Mouse (Mus musculus): Measurements from ENCODE around the gene Gprin1.

The Gprin1 gene

GRCm38 (mm10) chr13:54726131-54726530 is 23.5 kb downstream of the Gprin1 start:
- no peak for DNase-seq (ENCODE audit: low read depth, low spot score)

- no peak for DNase-seq (ENCODE audit: low read depth, low spot score)
Observed at GRCm38 (mm10) chr13:54723143-54723542, 26.5 kb downstream of the Gprin1 start.

GRCm38 (mm10) chr13:54716916-54717315 is 32.8 kb downstream of the Gprin1 start:
- peak; percentile 46 for DNase-seq (ENCODE audit: low read depth, low spot score)

GRCm38 (mm10) chr13:54714996-54715395 is 34.7 kb downstream of the Gprin1 start:
- no peak for DNase-seq (ENCODE audit: low read depth, low spot score)

- DNase-seq (ENCODE audit: low read depth, low spot score), result no peak
Observed at GRCm38 (mm10) chr13:54714393-54714792, 35.3 kb downstream of the Gprin1 start.

- DNase-seq (ENCODE audit: low read depth, low spot score), result no peak
Observed at GRCm38 (mm10) chr13:54710866-54711265, 38.8 kb downstream of the Gprin1 start.

- no peak for DNase-seq (ENCODE audit: low read depth, low spot score)
Observed at GRCm38 (mm10) chr13:54704890-54705289, 44.8 kb downstream of the Gprin1 start.

GRCm38 (mm10) chr13:54702507-54702906 is 47.2 kb downstream of the Gprin1 start:
- DNase-seq (ENCODE audit: low read depth, low spot score), result no peak

- DNase-seq (ENCODE audit: low read depth, low spot score), result no peak
Observed at GRCm38 (mm10) chr13:54701243-54701642, 48.4 kb downstream of the Gprin1 start, which contains the start of gene Cdhr2. Cdhr2 (plus strand) TSS chr13:54701461.

GRCm38 (mm10) chr13:54695479-54696230 is 54.0 kb downstream of the Gprin1 start:
- no peak for DNase-seq (ENCODE audit: low read depth, low spot score)

- DNase-seq (ENCODE audit: low read depth, low spot score), result no peak
Observed at GRCm38 (mm10) chr13:54694348-54695060, 55.2 kb downstream of the Gprin1 start.

GRCm38 (mm10) chr13:54693558-54694347 is 55.9 kb downstream of the Gprin1 start, which contains the start of gene Rnf44:
Rnf44 (minus strand) TSS chr13:54693907.
- DNase-seq (ENCODE audit: low read depth, low spot score), result peak; percentile 100

GRCm38 (mm10) chr13:54692711-54693557 is 56.7 kb downstream of the Gprin1 start:
- DNase-seq (ENCODE audit: low read depth, low spot score), result no peak

- DNase-seq (ENCODE audit: low read depth, low spot score), result no peak
Observed at GRCm38 (mm10) chr13:54691737-54692136, 57.9 kb downstream of the Gprin1 start.

- no peak for DNase-seq (ENCODE audit: low read depth, low spot score)
Observed at GRCm38 (mm10) chr13:54690151-54690740, 59.4 kb downstream of the Gprin1 start.

- peak; percentile 83 for DNase-seq (ENCODE audit: low read depth, low spot score)
Observed at GRCm38 (mm10) chr13:54687575-54688424, 61.9 kb downstream of the Gprin1 start.

GRCm38 (mm10) chr13:54687096-54687495 is 62.6 kb downstream of the Gprin1 start:
- no peak for DNase-seq (ENCODE audit: low read depth, low spot score)

Data from retina, adult 2 months (tissue).